Mouse (Mus musculus) MEL (cell line): Measurements from ENCODE around the gene Cyb5b.

Experiments used
- CTCF ChIP-seq, 3 experiments: IDR thresholded peaks in 2 of 3; conservative IDR thresholded peaks in 1 of 3; 2 replicates each; pipeline ENCODE4 v1.5.1; 2011 to 2012; ENCODE audit warnings: low read length in 3 of 3, low read depth in 2 of 3, mild to moderate bottlenecking in 2 of 3, improper control_type of control experiment in 1 of 3, inconsistent platforms in 1 of 3, mixed read lengths in 1 of 3, moderate library complexity in 1 of 3; ENCODE audit not compliant: control insufficient read depth in 1 of 3, insufficient read depth in 1 of 3, poor library complexity in 1 of 3, severe bottlenecking in 1 of 3
- MAX ChIP-seq: IDR thresholded peaks from 2 replicates; pipeline ENCODE4 v1.6.1; 2011; ENCODE audit warnings: low read length, improper control_type of control experiment
- POLR2A ChIP-seq, 2 experiments: IDR thresholded peaks; 2 replicates each; pipeline ENCODE4 v1.6.1; 2011 to 2012; ENCODE audit warnings: low read length in 2 of 2, mild to moderate bottlenecking in 2 of 2, control low read depth in 1 of 2, improper control_type of control experiment in 1 of 2, low read depth in 1 of 2, moderate library complexity in 1 of 2; ENCODE audit not compliant: control insufficient read depth in 1 of 2, insufficient read depth in 1 of 2, poor library complexity in 1 of 2
- POLR2AphosphoS2 ChIP-seq: IDR thresholded peaks from 2 replicates; pipeline ENCODE4 v1.6.1; 2011; ENCODE audit warnings: low read length, improper control_type of control experiment
- TBP ChIP-seq: IDR thresholded peaks from 2 replicates; pipeline ENCODE4 v1.8.0; 2011; ENCODE audit warnings: low read depth, low read length, improper control_type of control experiment
- ZC3H11A ChIP-seq: IDR thresholded peaks from 2 replicates; pipeline ENCODE4 v1.6.1; 2012; ENCODE audit warnings: low read depth, mild to moderate bottlenecking, inconsistent platforms, low read length, improper control_type of control experiment
- ZKSCAN1 ChIP-seq: IDR thresholded peaks from 2 replicates; pipeline ENCODE4 v1.6.1; 2012; ENCODE audit warnings: low read depth, mild to moderate bottlenecking, inconsistent platforms, low read length, improper control_type of control experiment, moderate library complexity
- ZNF384 ChIP-seq: IDR thresholded peaks from 2 replicates; pipeline ENCODE4 v1.6.1; 2012; ENCODE audit warnings: low read depth, mild to moderate bottlenecking, inconsistent platforms, low read length, improper control_type of control experiment

DNA sequence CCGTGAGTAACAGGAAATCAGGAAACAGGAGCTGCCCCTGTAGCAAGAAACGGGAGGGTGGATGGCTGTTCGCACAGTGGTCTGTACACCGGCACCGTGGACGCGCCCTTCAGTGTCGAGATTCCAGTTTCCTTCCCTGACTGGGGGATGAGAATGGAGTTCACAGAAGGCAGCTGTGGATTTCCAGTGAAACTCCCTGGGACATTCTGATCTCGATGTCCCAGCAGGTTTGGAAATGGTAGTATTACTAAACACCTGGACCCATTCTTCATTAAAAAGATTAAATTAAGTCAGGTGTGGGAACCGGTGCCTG, 35.5 kb upstream of the Cyb5b start:
- no peak for TF ChIP-seq POLR2A (IDR thresholded peaks at IDR 0.05; ENCODE audit: control insufficient read depth in 1 of 2, insufficient read depth in 1 of 2, low read depth in 1 of 2, low read length in 2 of 2, poor library complexity in 1 of 2)
- TF ChIP-seq POLR2AphosphoS2: no peak
- no peak for TF ChIP-seq ZNF384
- TF ChIP-seq ZC3H11A: no peak
- TF ChIP-seq MAX: no peak
- no peak for TF ChIP-seq CTCF (IDR thresholded peaks at IDR 0.05 in 2 of 3, conservative IDR thresholded peaks at IDR 0.05 in 1 of 3; ENCODE audit: control insufficient read depth in 1 of 3, insufficient read depth in 1 of 3, low read depth in 2 of 3, low read length in 3 of 3, poor library complexity in 1 of 3, severe bottlenecking in 1 of 3)
- no peak for TF ChIP-seq ZKSCAN1
- no peak for TF ChIP-seq TBP
